Mouse (Mus musculus) midbrain, embryonic 12.5 days (tissue): ENCODE results near the gene Gm13277. TPM values are rescaled to one million over a fixed set of nuclear protein-coding genes. Genes with fewer than 3 reads are reported as not detected.
"Not testable (repeated sequence)": the region's sequence is repeated elsewhere in the genome, so short reads cannot be mapped to it uniquely, and the experiment has no call there.

ENCODE experiments used
- ATAC-seq: fragments of 200-750 bp; cut with Nextera tagmentation; 2 replicates; pipeline ENCODE4 v1.8.0; 2017; ENCODE audit warnings: low read depth, moderate TSS enrichment, moderate library complexity; ENCODE audit not compliant: low FRiP score
- H3K27ac ChIP-seq: fragments of 300-500 bp; sonication (generic); replicated peaks from 2 replicates; pipeline ENCODE4 v1.5.1; 2016; ENCODE audit warnings: mild to moderate bottlenecking
- H3K27me3 ChIP-seq: fragments of 300-500 bp; sonication (generic); 2 replicates; pipeline ENCODE4 v1.6.1; 2016; ENCODE audit warnings: mild to moderate bottlenecking
- H3K36me3 ChIP-seq: fragments of 300-500 bp; sonication (generic); 2 replicates; pipeline ENCODE4 v1.6.1; 2016
- H3K4me1 ChIP-seq: fragments of 300-500 bp; sonication (generic); 2 replicates; pipeline ENCODE4 v1.6.1; 2016
- H3K4me2 ChIP-seq: fragments of 300-500 bp; sonication (generic); replicated peaks from 2 replicates; pipeline ENCODE4 v1.6.1; 2016; ENCODE audit warnings: mild to moderate bottlenecking, moderate library complexity
- H3K4me3 ChIP-seq: fragments of 300-500 bp; sonication (generic); 2 replicates; pipeline ENCODE4 v1.5.1; 2016; ENCODE audit warnings: mild to moderate bottlenecking
- H3K9ac ChIP-seq: fragments of 300-500 bp; sonication (generic); replicated peaks from 2 replicates; pipeline ENCODE4 v1.6.1; 2016; ENCODE audit warnings: mild to moderate bottlenecking, moderate library complexity
- H3K9me3 ChIP-seq: fragments of 300-500 bp; sonication (generic); 2 replicates; pipeline ENCODE4 v1.6.1; 2016; ENCODE audit warnings: mild to moderate bottlenecking
- WGBS: fragments of 180-500 bp; shearing (Covaris S2); methylation state at CpG from one replicate; pipeline ENCODE4 v1.1.7; 2016; 5-methylcytosine and 5-hydroxymethylcytosine counted together
- polyA plus RNA-seq: library from polyadenylated mRNA; unstranded; fragments of >200 nt; fragmentation: Nextera tagmentation; extraction: Ambion mirVana; gene quantifications from 2 replicates; pipeline ENCODE4 v1.2.1, GENCODE M21; 2016

The Gm13277 gene
- polyA plus RNA-seq: not detected in 2 replicates

- not testable (repeated sequence) for H3K4me1 ChIP-seq, H3K27ac ChIP-seq, H3K4me2 ChIP-seq, H3K27me3 ChIP-seq, H3K9ac ChIP-seq, H3K36me3 ChIP-seq, ATAC-seq, H3K4me3 ChIP-seq, H3K9me3 ChIP-seq
- no CpG with 5 or more reads among the region's 28 CpGs for WGBS
These were observed at the start of gene Gm13277 for GRCm38 (mm10) chr4:88788402-88788801. TSS of gene Gm13277 (plus strand) at chr4:88788632.

- no peak overlapping the region for H3K4me3 ChIP-seq
- no peak for ATAC-seq
- H3K27me3 ChIP-seq: no peaks in the 10 kb centered on the region
- no peaks in the 10 kb centered on the region for H3K36me3 ChIP-seq
- 90% methylated on average over 6 of the region's 6 CpGs for WGBS
- no peak overlapping the region for H3K9ac ChIP-seq
- no peaks in the 10 kb centered on the region for H3K4me1 ChIP-seq
- H3K9me3 ChIP-seq: no peaks in the 10 kb centered on the region
- H3K4me2 ChIP-seq: no peak overlapping the region
- H3K27ac ChIP-seq: no peak overlapping the region
These were observed 49.4 kb upstream of the Gm13277 start for GRCm38 (mm10) chr4:88739036-88739435.

GRCm38 (mm10) chr4:88741426-88741825 is 47.0 kb upstream of the Gm13277 start:
- Histone ChIP-seq H3K4me2 (no peak overlapping the region), H3K9me3 (no peaks in the 10 kb centered on the region), H3K27ac (no peak overlapping the region), H3K27me3 (no peaks in the 10 kb centered on the region), H3K4me1 (peaks cover 6% of the 10 kb centered on the region; the same call in 1 of the 2 replicates), H3K36me3 (no peaks in the 10 kb centered on the region), H3K4me3 (no peak overlapping the region), H3K9ac (no peak overlapping the region)
- no peak for ATAC-seq
- WGBS: 89% methylated on average over 4 of the region's 4 CpGs

DNA sequence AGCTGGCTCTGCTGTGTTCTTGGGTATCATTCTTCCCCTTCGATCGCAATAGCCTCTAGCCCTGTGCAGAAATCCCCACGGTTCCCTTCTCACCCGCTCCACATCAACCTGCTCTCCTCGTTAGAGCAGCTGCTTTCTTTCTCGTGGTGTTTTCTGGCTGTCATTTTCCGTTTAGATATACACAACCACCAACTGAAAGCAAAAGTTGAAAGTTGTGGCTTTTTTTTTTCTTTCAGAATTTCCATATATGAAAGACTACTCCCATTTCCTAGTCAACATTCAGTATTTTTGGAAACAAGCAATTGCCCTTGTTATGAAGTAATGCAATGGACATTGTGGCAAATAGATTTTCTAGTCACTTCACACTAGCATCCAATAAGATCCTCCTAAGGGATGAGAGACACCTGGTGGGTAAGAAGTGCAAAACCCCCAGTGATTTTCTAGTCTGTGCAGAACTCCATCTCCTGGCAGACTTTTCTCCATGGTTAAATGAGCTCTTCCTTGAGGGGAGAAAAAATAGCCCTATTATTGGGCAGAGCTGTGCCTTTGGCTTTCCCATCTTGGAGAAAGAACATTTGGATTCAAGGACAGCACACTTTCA is 45.6 kb upstream of the Gm13277 start:
- no peak overlapping the region for H3K27ac ChIP-seq
- no peaks in the 10 kb centered on the region for H3K27me3 ChIP-seq
- H3K36me3 ChIP-seq: no peaks in the 10 kb centered on the region
- H3K4me1 ChIP-seq: peaks cover 6% of the 10 kb centered on the region; the same call in 1 of the 2 replicates
- H3K4me2 ChIP-seq: no peak overlapping the region
- no peak overlapping the region for H3K9ac ChIP-seq
- no peak for ATAC-seq
- H3K4me3 ChIP-seq: no peak overlapping the region
- H3K9me3 ChIP-seq: no peaks in the 10 kb centered on the region
- WGBS: 82% methylated on average over 7 of the region's 7 CpGs

DNA sequence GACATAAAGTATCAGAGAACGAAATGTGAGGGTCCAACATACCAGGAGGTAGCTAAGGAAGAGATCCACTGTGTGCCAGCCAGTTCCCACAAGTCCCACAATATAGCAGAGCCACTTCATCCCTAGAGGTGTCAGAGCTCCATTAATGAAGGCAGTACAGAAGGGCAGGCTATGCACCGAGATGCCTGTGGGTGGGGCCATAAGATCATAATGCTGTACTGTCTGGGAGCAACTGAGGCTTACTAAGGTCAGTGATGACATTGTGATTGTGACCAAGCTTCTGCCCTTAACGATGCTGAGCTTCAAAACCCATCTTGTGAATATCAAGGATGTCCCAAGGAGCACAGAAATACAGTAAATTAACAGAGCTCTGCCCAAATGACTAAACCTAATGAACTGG is 44.2 kb upstream of the Gm13277 start:
- Histone ChIP-seq H3K36me3 (no peaks in the 10 kb centered on the region), H3K27me3 (no peaks in the 10 kb centered on the region), H3K9me3 (no peaks in the 10 kb centered on the region), H3K4me3 (no peak overlapping the region), H3K4me2 (no peak overlapping the region), H3K27ac (no peak overlapping the region), H3K4me1 (peaks cover 6% of the 10 kb centered on the region; the same call in 1 of the 2 replicates), H3K9ac (no peak overlapping the region)
- 77% methylated on average over 3 of the region's 3 CpGs for WGBS
- no peak for ATAC-seq

DNA sequence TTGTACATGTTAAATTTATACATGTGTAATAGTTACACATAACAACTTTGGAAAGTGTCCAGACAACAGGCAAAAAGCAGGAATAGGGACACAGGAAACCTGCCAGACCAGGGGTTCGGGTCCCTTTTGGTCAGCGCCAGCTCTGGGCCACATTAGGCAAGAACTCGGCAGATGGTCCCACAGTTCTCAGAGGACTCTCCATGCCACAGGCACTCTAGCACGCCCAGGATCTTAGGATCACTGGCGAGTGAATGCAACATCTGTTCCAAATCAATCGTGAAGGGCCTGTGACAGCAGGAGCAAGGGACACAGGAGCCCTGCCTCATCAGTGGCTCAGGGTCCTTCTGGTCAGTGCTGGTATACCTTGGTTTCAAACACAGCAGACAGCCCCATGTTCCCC is 38.5 kb upstream of the Gm13277 start:
- Histone ChIP-seq H3K9ac (no peak overlapping the region), H3K4me1 (peaks cover 6% of the 10 kb centered on the region; the same call in 1 of the 2 replicates), H3K36me3 (no peaks in the 10 kb centered on the region), H3K4me2 (no peak overlapping the region), H3K4me3 (no peak overlapping the region), H3K9me3 (no peaks in the 10 kb centered on the region), H3K27me3 (no peaks in the 10 kb centered on the region), H3K27ac (no peak overlapping the region)
- WGBS: 68% methylated on average over 6 of the region's 6 CpGs
- ATAC-seq: no peak

DNA sequence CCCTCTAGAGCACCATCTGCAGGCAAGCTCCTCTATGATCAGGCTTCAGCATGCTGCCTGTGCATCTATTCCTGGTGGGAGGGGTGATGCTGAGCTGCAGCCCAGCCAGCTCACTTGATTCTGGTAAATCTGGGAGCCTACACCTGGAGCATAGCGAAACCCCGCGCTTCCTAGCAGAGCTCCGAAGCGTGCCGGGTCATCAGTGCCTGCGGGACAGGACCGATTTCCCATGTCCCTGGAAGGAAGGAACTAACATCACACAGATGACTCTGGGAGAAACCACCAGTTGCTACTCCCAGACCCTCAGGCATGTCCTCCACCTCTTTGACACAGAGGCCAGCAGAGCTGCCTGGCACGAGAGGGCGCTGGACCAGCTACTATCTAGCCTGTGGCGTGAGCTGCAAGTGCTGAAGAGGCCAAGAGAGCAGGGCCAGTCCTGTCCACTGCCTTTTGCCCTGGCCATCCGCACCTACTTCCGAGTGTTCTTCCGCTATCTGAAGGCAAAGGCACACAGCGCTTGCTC is 33.6 kb upstream of the Gm13277 start, which contains the start of gene Gm13271:
Gene Gm13271, plus strand, starts transcription at position 51 of the 523 bp plus-strand sequence.
- not testable (repeated sequence) for H3K36me3 ChIP-seq, H3K4me3 ChIP-seq, H3K4me2 ChIP-seq, H3K9me3 ChIP-seq, H3K9ac ChIP-seq, H3K4me1 ChIP-seq, H3K27ac ChIP-seq, ATAC-seq, H3K27me3 ChIP-seq
- 65% methylated on average over 15 of the region's 15 CpGs for WGBS

DNA sequence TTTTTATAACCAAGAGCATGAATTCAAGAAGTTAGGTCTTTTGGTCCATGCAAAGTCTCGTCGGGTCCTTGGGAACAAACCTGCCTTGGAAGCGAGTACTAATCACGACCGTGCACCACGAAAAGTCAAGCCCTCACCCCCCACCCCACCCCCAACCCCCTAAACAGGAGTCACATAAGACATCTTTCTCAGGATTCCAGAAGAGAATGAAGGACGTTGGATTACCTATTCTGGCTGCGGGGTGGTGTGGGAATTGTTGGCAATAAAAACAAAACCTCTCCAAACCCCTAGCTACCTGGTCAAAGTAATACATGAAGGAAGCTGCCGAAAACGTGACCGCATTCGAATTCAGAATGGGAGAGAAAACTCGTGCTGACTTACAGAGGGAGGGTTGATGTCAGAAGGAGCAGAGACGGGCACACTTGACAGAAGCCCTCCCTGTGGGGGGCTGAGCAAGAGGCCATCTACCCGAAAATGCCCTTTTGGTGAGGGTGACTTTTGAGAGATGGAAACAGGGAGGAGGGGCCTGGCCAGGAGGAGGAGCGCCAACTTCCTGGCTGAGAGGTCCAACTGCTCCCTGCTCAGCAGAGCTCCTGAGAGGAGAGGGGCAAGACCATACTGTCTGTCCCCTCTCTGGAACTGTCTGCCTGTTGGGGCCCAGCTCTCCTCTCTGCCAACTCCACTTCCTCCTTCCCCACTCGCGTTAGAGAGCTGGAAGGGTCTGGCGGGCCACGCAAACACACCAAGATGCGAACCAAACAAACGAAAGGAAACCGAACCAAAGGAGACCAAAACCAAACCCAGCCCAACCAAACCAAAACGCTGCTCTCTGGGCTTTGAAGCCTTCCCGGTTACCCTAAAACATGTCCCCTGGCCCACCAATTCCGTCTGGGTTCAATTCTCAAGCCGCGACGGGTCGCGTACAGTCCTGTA is 31.6 kb upstream of the Gm13277 start:
- Histone ChIP-seq H3K4me3 (peak overlapping the region; percentile 49), H3K4me2 (peak overlapping the region; percentile 76), H3K9ac (peak overlapping the region; percentile 67), H3K27ac (peak overlapping the region; percentile 74)
- WGBS: 12% methylated on average over 29 of the region's 31 CpGs
- not testable (repeated sequence) for ATAC-seq, H3K4me1 ChIP-seq, H3K36me3 ChIP-seq, H3K9me3 ChIP-seq, H3K27me3 ChIP-seq

- Histone ChIP-seq H3K27ac (peak overlapping the region; percentile 74), H3K4me3 (peak overlapping the region; percentile 49), H3K4me2 (peak overlapping the region; percentile 76), H3K9ac (peak overlapping the region; percentile 67)
- ATAC-seq: peak; percentile 100
- under 1% methylated on average over 21 of the region's 21 CpGs for WGBS
- H3K36me3 ChIP-seq, H3K9me3 ChIP-seq, H3K4me1 ChIP-seq, H3K27me3 ChIP-seq: not testable (repeated sequence)
These were observed 30.8 kb upstream of the Gm13277 start for GRCm38 (mm10) chr4:88757628-88758031.

GRCm38 (mm10) chr4:88758751-88759150 is 29.7 kb upstream of the Gm13277 start:
- 89% methylated on average over 9 of the region's 9 CpGs for WGBS
- H3K9ac ChIP-seq, H3K4me3 ChIP-seq, H3K27me3 ChIP-seq, H3K27ac ChIP-seq, H3K4me1 ChIP-seq, H3K36me3 ChIP-seq, H3K4me2 ChIP-seq, ATAC-seq, H3K9me3 ChIP-seq: not testable (repeated sequence)

DNA sequence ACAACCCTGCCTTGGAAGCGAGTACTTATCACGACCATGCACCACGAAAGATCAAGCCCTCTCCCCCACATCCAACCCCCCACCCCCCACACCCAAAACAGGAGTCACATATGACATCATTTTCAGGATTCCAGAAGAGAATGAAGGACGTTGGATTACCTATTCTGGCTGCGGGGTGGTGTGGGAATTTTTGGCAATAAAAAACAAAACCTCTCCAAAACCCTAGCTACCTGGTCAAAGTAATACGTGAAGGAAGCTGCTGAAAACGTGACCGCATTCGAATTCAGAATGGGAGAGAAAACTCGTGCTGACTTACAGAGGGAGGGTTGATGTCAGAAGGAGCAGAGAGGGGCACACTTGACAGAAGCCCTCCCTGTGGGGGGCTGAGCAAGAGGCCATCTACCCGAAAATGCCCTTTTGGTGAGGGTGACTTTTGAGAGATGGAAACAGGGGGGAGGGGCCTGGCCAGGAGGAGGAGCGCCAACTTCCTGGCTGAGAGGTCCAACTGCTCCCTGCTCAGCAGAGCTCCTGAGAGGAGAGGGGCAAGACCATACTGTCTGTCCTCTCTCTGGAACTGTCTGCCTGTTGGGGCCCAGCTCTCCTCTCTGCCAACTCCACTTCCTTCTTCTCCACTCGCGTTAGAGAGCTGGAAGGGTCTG is 28.7 kb upstream of the Gm13277 start, which contains the start of gene Gm13283:
Gene Gm13283, plus strand, starts transcription at position 510 of the 659 bp plus-strand sequence.
- H3K27me3 ChIP-seq, H3K27ac ChIP-seq, ATAC-seq, H3K9me3 ChIP-seq, H3K9ac ChIP-seq, H3K4me1 ChIP-seq, H3K36me3 ChIP-seq: not testable (repeated sequence)
- H3K4me2 ChIP-seq: peak within 1 kb of the TSS; percentile 50
- 20% methylated on average over 11 of the region's 14 CpGs for WGBS
- peak within 1 kb of the TSS; percentile 32 for H3K4me3 ChIP-seq
